Mouse (Mus musculus): ENCODE measurements around the gene Sel1l3. TPM values are rescaled to one million over a fixed set of nuclear protein-coding genes. Genes with fewer than 3 reads are reported as not detected.

The Sel1l3 gene
- polyA plus RNA-seq, 1 experiment from 2014 or later = 0.05 TPM

DNA sequence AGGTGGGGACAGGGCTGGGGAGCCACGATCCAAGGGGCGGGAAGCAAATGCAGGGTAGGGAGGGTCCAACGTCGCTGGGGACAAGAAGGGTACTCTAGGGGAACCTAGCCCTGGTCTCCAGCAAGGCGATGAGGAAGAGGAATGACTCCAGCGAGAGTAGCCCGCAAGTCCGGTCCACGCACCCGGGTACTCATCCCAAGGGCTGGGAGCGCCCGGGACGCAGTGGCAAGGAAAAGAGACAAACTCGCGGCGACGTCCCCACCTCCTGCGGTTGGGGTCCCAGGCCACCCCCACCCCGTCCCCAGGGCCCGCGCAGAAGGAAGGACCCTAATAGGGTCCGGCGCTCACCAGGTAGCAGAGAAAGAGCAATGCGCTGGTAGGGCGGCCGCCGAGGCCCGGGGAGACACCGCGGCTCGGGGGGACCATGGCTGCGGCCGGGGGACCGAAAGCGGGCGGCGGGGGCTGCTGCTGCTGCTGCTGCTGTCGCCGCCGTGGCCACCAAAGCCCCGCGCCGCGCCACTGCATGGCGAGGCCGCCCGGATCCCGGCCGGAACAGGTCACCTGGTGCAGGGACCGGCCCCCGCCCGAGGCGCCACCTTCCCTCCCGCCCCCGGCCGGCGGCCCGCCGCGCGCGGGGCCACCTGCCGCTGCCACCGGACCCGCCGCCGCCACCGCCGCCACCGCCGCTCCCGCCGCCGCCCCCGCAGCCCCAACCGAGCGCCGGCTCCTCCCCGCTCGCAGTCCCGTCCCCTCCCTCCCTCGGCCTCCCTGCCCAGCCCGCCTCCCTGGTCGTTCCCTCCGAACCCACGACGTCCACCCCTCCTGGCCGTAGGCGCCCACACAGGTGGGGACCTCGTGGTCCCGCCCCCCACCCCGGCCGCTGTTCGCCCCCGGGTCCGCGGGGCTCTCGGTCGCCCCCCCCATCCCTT, 681 bp downstream of the Sel1l3 start:
- DNase-seq (no peak), ATAC-seq (ENCODE audit: low read depth) (no peak)
- H3K9ac ChIP-seq = no peak overlapping the region

DNA sequence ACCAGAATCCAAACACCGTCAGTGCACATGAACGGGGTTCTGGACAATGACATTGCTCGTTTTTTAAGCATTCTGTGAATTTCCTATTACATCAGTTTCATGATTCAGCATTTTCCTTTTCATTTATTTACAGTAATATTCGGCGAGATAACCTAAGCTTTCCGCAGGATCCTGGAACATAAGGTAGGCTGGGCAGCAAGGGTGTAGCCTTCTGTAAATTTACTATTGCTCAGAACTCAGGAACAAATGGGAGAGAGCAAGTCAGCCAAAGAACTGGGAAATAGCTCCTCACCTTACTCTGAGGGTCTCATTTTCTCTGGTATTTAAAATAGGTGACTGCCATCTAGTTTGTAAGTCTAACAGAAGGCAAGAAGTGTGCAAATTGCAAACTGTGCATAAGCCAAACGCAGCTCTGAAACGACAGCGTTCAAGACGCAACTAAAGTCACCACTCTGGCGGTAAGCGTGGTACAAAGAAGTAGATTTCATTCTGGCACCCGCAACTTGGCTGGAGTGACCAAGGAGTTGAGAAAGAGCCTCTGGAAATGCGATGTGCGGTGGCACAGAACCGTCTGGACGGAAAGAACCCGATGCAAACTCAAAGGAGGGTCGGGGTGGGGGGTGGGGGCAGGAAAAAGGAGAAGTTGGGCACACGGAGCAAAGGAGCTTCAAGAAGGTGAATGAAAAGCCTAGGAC, 1.5 kb downstream of the Sel1l3 start:
- H3K9me3 ChIP-seq (replicated peaks) = no peaks in the 10 kb centered on the region
- peak overlapping the region; percentile 54 for H3K4me3 ChIP-seq (replicated peaks)
- 14% methylated on average over 20 of the region's 20 CpGs for WGBS (ENCODE audit: insufficient replicate concordance)
- DNase-seq = no peak
- no peak for ATAC-seq (ENCODE audit: low read depth)
- H3K27me3 ChIP-seq = peaks cover 69% of the 10 kb centered on the region
- H3K4me1 ChIP-seq (replicated peaks) = peaks cover 9% of the 10 kb centered on the region
- H3K4me2 ChIP-seq = peak overlapping the region; percentile 71
- no peak overlapping the region for H3K9ac ChIP-seq
- no peaks in the 10 kb centered on the region for H3K36me3 ChIP-seq
- no peak overlapping the region for H3K27ac ChIP-seq

More for the DNA sequence above, 681 bp downstream of the Sel1l3 start:
- Histone ChIP-seq H3K36me3 (no peaks in the 10 kb centered on the region), H3K4me2 (peak overlapping the region; percentile 71), H3K4me3 (replicated peaks) (peak overlapping the region; percentile 54), H3K27ac (no peak overlapping the region), H3K4me1 (replicated peaks) (peaks cover 9% of the 10 kb centered on the region), H3K9me3 (replicated peaks) (no peaks in the 10 kb centered on the region), H3K27me3 (peaks cover 69% of the 10 kb centered on the region)
- WGBS (ENCODE audit: insufficient replicate concordance) = 1% methylated on average over 37 of the region's 99 CpGs

DNA sequence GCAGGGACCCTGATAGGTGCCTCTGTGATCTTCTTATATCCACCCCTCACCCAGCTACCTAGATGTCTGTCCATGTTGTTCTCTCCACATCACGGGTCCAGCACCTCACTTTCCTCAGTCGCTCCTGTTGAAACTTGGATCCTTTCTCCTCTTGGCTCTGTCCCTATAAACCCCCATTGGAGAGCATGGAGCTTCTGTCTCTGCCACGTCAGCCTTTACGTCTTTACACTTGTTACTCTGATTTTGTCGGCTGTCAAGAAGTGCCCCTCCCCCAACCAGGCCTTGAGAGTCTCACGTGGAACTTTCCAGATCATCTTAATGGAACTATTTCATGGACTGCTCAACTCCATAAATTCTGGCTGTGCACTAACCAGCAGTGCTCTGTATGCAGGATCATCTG, 2.5 kb downstream of the Sel1l3 start:
- peaks cover 9% of the 10 kb centered on the region for H3K4me1 ChIP-seq (replicated peaks)

DNA sequence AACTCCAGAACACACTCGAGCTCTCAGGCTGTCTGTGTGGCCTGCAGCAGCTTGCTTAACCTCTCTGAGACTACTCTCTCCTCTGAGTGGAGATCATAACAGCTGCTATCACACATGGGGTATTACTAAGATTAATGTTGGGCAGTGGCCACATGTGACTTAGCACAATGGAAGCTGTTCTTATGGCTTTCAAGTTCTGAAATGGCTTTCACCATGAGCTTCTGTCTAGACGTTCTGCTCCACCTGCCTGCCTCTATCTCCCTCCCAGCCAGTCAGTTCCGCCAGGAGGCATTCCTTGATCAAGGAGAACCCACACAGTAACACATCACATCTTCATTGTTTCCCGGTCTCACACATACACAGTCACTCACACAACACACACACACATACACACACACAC, 3.2 kb downstream of the Sel1l3 start:
- Histone ChIP-seq H3K36me3 (no peaks in the 10 kb centered on the region), H3K4me1 (replicated peaks) (peaks cover 9% of the 10 kb centered on the region), H3K9me3 (replicated peaks) (no peaks in the 10 kb centered on the region), H3K27me3 (peaks cover 60% of the 10 kb centered on the region), H3K4me3 (replicated peaks) (no peak overlapping the region), H3K4me2 (no peak overlapping the region), H3K27ac (no peak overlapping the region), H3K9ac (no peak overlapping the region)
- DNase-seq (no peak), ATAC-seq (ENCODE audit: low read depth) (no peak)
- 53% methylated on average over 4 of the region's 4 CpGs for WGBS (ENCODE audit: insufficient replicate concordance)

More for the DNA sequence above, 2.5 kb downstream of the Sel1l3 start:
- Histone ChIP-seq H3K9me3 (replicated peaks) (no peaks in the 10 kb centered on the region), H3K27ac (no peak overlapping the region), H3K4me3 (replicated peaks) (no peak overlapping the region), H3K36me3 (no peaks in the 10 kb centered on the region), H3K4me2 (no peak overlapping the region), H3K9ac (no peak overlapping the region), H3K27me3 (peaks cover 68% of the 10 kb centered on the region)
- DNase-seq = no peak
- no peak for ATAC-seq (ENCODE audit: low read depth)
- 51% methylated on average over 6 of the region's 6 CpGs for WGBS (ENCODE audit: insufficient replicate concordance)

DNA sequence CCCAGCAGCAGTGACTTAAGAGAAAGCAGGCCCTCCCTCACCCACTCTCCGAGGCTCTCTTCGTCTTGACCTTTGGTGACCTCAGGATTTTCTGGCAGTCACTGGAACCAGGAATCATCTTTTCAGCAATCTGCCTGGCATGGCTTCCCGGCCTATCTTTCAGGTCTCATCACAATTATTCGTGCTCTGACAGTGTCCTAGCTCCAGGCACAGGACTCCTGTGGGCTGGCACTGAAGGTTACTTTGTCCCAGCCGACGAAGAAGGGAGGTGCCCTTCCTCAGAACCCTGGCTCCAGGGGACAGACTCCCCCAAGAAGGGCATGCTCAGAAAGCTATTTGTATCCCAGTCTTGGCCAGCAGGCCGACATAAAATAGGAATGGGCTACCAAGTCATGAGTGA, 4.0 kb downstream of the Sel1l3 start:
- no peak overlapping the region for H3K27ac ChIP-seq
- H3K4me1 ChIP-seq (replicated peaks) = peaks cover 9% of the 10 kb centered on the region
- no peaks in the 10 kb centered on the region for H3K36me3 ChIP-seq
- WGBS (ENCODE audit: insufficient replicate concordance) = 55% methylated on average over 7 of the region's 7 CpGs
- H3K4me2 ChIP-seq = no peak overlapping the region
- H3K9ac ChIP-seq = no peak overlapping the region
- no peak overlapping the region for H3K4me3 ChIP-seq (replicated peaks)
- no peaks in the 10 kb centered on the region for H3K9me3 ChIP-seq (replicated peaks)
- H3K27me3 ChIP-seq = peaks cover 53% of the 10 kb centered on the region
- ATAC-seq (ENCODE audit: low read depth) = no peak
- DNase-seq = no peak

DNA sequence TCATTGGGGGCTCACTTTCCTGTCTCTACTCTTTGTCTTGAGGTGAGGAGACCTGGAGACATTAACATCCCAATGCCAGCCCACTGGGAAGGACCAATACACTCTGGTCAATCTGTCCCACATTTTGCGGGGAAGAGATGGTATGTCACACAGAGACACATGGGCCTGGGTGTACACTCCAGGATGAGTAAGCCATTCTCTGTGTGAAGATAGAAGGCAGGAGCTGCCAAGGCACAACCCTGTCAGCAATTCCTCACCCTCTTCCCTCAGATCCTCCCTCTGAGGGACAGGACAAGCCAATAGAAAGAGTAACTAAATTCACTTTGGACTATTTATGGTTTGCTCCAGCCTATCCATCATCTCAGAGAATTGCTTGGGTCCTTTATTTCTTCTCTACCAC, 5.0 kb downstream of the Sel1l3 start:
- H3K4me3 ChIP-seq (replicated peaks) = no peak overlapping the region
- no peaks in the 10 kb centered on the region for H3K9me3 ChIP-seq (replicated peaks)
- DNase-seq (no peak), ATAC-seq (ENCODE audit: low read depth) (no peak)
- H3K36me3 ChIP-seq = no peaks in the 10 kb centered on the region
- H3K4me1 ChIP-seq (replicated peaks) = peaks cover 6% of the 10 kb centered on the region
- no peak overlapping the region for H3K4me2 ChIP-seq
- no peak overlapping the region for H3K27ac ChIP-seq
- H3K27me3 ChIP-seq = peaks cover 43% of the 10 kb centered on the region
- H3K9ac ChIP-seq = no peak overlapping the region
- 68% methylated on average over 1 of the region's 1 CpGs for WGBS (ENCODE audit: insufficient replicate concordance)

DNA sequence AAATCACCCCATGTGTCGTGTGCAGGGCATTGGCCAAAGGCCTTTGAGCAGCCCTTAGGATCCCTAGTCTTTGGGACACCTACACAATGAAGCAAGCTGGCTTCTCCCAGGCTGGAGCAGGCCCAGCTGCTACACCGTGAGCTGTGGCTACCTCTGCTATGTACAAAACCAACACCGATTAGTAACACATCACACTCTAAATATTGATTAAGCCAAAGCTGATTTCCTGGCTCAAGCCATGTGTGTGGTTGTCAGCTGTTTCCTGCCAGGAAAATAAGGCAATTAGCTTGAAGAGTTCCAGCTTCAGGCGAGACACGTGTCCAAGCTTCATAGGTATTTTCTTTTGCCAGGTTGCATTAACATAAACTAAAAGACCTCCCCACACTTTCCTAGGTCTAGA, 7.2 kb downstream of the Sel1l3 start:
- DNase-seq (no peak), ATAC-seq (ENCODE audit: low read depth) (no peak)
- Histone ChIP-seq H3K27me3 (peaks cover 21% of the 10 kb centered on the region), H3K36me3 (no peaks in the 10 kb centered on the region), H3K4me1 (replicated peaks) (no peaks in the 10 kb centered on the region), H3K4me2 (no peak overlapping the region), H3K9ac (no peak overlapping the region), H3K27ac (no peak overlapping the region), H3K9me3 (replicated peaks) (no peaks in the 10 kb centered on the region), H3K4me3 (replicated peaks) (no peak overlapping the region)
- 58% methylated on average over 5 of the region's 5 CpGs for WGBS (ENCODE audit: insufficient replicate concordance)

DNA sequence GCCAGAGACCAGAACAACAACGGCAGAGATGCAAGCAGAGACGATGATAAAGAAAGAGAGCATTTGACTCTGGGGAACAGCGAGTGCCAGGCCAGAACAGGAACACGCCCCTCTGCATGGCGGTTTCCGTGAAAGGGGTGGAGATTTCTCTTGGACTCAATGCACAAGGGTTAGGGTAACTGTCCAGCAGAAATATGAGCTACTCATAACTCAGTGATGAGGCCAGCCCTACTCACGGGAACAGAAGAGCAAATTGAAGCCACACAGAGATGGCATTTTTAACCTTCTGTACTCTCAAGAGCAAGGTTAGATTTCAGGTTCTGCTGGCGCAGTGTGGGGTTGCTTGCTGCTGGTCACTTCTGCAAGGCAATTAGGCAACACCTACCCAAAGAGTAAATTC, 11.0 kb downstream of the Sel1l3 start:
- DNase-seq (no peak), ATAC-seq (ENCODE audit: low read depth) (no peak)
- WGBS (ENCODE audit: insufficient replicate concordance) = 59% methylated on average over 8 of the region's 8 CpGs
- no peaks in the 10 kb centered on the region for H3K27me3 ChIP-seq
- no peaks in the 10 kb centered on the region for H3K36me3 ChIP-seq
- H3K9ac ChIP-seq = no peak overlapping the region
- no peak overlapping the region for H3K4me2 ChIP-seq
- no peaks in the 10 kb centered on the region for H3K9me3 ChIP-seq (replicated peaks)
- no peak overlapping the region for H3K4me3 ChIP-seq (replicated peaks)
- no peak overlapping the region for H3K27ac ChIP-seq
- no peaks in the 10 kb centered on the region for H3K4me1 ChIP-seq (replicated peaks)

DNA sequence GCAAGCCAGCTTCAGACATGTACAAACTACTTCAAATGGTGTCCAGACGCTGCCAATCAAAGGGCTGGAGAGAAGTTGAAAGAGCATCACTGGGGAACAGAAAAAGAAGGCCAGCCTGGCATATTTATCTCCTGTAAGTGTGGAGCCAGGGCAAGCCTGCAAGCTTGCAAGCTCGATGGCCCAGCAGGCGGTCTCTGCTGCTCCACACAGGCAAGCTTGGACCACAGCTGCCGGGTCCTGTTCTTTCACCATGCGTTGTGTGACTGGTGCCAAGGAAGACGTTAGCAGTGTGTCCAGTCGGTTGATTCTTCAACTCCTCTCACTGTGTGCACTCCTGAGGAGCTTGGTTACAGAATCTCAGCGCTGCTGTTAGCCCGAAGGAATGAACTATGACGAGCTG, 12.9 kb downstream of the Sel1l3 start:
- Histone ChIP-seq H3K36me3 (no peaks in the 10 kb centered on the region), H3K27me3 (no peaks in the 10 kb centered on the region), H3K9me3 (replicated peaks) (no peaks in the 10 kb centered on the region), H3K4me1 (replicated peaks) (no peaks in the 10 kb centered on the region), H3K4me2 (no peak overlapping the region), H3K4me3 (replicated peaks) (no peak overlapping the region), H3K9ac (no peak overlapping the region), H3K27ac (no peak overlapping the region)
- WGBS (ENCODE audit: insufficient replicate concordance) = 78% methylated on average over 10 of the region's 10 CpGs
- DNase-seq = no peak
- no peak for ATAC-seq (ENCODE audit: low read depth)

DNA sequence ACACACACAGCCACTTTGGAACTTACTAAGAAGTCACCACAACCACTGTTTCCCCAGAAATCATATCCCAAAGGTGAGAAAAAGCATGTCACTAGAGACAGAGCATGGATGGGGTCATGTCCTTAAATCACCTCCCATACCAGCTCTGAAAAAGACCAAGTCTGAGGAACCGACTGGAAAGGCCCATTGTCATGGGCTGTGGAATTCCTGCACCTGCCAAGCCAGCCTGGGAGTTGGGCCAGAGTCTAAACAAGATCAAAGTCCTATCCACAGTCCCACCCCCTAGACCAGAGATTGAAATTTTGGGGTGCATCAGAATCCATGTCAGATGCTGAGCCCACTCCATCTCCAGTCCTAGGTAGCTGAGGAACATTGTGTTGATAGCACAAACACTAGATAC, 15.3 kb downstream of the Sel1l3 start:
- no peak overlapping the region for H3K4me3 ChIP-seq (replicated peaks)
- H3K36me3 ChIP-seq = no peaks in the 10 kb centered on the region
- WGBS (ENCODE audit: insufficient replicate concordance) = 59% methylated on average over 1 of the region's 1 CpGs
- no peak overlapping the region for H3K27ac ChIP-seq
- DNase-seq = no peak
- H3K4me2 ChIP-seq = no peak overlapping the region
- H3K9ac ChIP-seq = no peak overlapping the region
- H3K27me3 ChIP-seq = no peaks in the 10 kb centered on the region
- no peak for ATAC-seq (ENCODE audit: low read depth)
- H3K9me3 ChIP-seq (replicated peaks) = no peaks in the 10 kb centered on the region
- no peaks in the 10 kb centered on the region for H3K4me1 ChIP-seq (replicated peaks)

DNA sequence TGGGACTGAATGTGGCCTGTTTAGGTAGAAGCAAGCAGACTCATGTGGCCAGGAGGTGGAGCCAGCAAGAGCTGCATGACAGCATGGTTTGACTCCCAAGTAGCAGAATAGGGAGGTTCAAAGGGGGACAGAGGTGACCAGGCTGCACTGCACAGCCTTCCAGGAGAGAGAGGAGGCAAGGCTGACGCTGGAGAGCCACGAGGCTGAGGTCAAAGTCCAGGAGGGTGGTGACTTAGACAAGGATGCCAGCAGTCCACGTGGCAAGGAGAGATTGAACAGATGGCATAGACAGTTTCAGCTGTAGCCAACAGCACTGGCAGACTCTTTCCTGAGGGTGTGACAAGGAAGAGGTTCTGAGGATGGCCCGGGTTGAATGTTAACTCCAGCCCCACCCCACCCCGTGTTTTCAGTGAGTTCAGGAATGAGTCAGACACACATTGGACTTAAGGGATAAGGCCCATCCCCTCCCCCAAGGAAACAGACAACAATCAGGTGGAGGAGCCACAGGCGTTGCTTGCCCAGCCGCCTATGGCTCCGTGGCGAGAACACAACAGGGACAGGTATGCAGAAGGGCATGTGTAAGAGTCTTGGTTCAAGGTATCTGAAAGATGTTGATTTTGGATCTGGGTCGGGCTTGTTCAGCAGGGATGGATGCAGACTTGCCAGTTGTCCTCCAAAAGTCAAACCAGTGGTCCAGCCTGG, 17.2 kb downstream of the Sel1l3 start:
- no peaks in the 10 kb centered on the region for H3K9me3 ChIP-seq (replicated peaks)
- H3K4me3 ChIP-seq (replicated peaks) = no peak overlapping the region
- no peaks in the 10 kb centered on the region for H3K4me1 ChIP-seq (replicated peaks)
- H3K36me3 ChIP-seq = no peaks in the 10 kb centered on the region
- H3K27me3 ChIP-seq = no peaks in the 10 kb centered on the region
- H3K27ac ChIP-seq = no peak overlapping the region
- WGBS (ENCODE audit: insufficient replicate concordance) = 44% methylated on average over 10 of the region's 10 CpGs
- no peak overlapping the region for H3K4me2 ChIP-seq
- DNase-seq = no peak
- H3K9ac ChIP-seq = no peak overlapping the region
- no peak for ATAC-seq (ENCODE audit: low read depth)

All from liver, embryonic 13.5 days (tissue).